Mouse (Mus musculus) erythroblast, embryonic 14.5 days (primary cell): Measurements from ENCODE around the gene Zfhx3.

Source experiments
- GATA1 ChIP-seq: IDR thresholded peaks from 2 replicates; pipeline ENCODE4 v1.6.1; 2012; ENCODE audit warnings: low read length, inconsistent platforms, mixed read lengths
- TAL1 ChIP-seq: IDR thresholded peaks from 3 replicates; pipeline ENCODE4 v1.6.1; 2012; ENCODE audit warnings: low read length, inconsistent platforms, mixed read lengths

DNA sequence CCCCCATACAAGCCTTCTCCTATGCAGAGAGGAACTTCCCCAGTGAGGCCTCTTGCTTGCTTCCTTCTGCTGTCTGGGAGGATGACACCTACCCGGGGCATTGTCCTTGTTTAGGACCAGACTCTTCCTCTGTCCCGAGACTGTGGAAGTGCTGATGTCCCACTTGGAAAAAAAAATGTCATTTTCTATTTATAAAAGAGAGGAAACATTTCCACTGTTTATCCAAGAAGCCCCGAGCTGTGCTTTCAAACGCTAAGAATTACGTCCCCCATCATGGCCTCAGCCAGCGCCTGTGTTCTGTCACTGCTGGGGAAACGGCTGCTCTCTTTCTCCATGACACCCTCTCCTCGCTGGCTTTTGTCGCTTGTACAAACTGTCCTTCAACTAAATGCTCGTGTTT, 951.8 kb downstream of the Zfhx3 start:
- no peak for TF ChIP-seq GATA1
- TF ChIP-seq TAL1: no peak
